Mouse (Mus musculus) megakaryocyte, adult 5-6 weeks (primary cell): Measurements from ENCODE around the gene Fam57a. TPM values are rescaled to one million over a fixed set of nuclear protein-coding genes. Genes with fewer than 3 reads are reported as not detected.
"Not testable (repeated sequence)": the region's sequence is repeated elsewhere in the genome, so short reads cannot be mapped to it uniquely, and the experiment has no call there.

Experiments used
- ATAC-seq: 2 replicates; pipeline ENCODE4 v1.8.0; 2016; ENCODE audit warnings: mild to moderate bottlenecking, inconsistent platforms; ENCODE audit not compliant: poor library complexity, severe bottlenecking
- total RNA-seq, 2 experiments: library from RNA; stranded (forward) in 1 of 2; stranded (reverse) in 1 of 2; fragments of 153-499, 151-499 nt in 1 of 2; fragments of 221-1000, 200-1000 nt in 1 of 2; gene quantifications; 2 replicates each; pipeline versions ENCODE4 v1.2.3 to v1.2.4; 2015 to 2017

Fam57a gene
- total RNA-seq, 2 experiments from 2014 or later: 1.9 to 2.1 TPM

- ATAC-seq: peak; percentile 65
These were observed 561 bp upstream of the Fam57a start for GRCm38 (mm10) chr11:76178726-76179494.

DNA sequence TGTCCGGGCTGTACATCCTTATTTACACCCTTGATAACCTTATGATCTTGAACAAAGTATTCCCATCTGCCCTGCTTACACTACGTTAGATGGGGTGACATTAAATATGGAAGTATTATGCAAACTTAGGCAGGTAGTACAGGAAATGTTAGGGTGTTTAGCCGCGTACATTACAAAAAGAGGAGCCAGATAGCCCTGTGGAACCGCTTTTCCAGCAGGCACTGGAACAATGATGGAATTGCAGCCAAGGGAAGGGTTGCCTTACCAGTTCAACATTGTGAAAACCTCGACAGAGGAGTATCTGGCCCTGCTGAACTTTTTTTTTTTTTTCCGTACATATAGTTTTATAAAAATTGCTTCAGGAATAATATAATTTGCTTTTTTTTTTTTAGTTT lies 672 bp downstream of the Fam57a start:
- ATAC-seq: no peak

GRCm38 (mm10) chr11:76183745-76184144 lies 4.3 kb downstream of the Fam57a start:
- no peak for ATAC-seq

DNA sequence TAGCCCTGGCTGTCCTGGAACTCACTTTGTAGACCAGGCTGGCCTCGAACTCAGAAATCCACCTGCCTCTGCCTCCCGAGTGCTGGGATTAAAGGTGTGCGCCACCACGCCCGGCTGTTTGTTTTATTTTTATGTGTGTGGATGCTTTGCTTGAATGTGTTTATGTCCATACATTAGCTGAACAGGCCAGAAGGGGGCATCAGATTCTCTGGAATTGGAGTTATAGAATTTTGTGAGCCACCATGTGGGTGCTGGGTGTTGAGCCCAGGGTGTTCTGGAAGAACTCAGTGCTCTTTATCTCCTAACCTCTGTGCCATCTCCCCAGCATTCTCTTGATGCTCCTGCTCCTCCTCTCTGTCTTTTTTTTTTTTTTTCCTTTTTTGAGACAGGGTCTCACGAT lies 7.4 kb downstream of the Fam57a start:
- no peak for ATAC-seq

- no peak for ATAC-seq
These were observed 17.0 kb downstream of the Fam57a start for GRCm38 (mm10) chr11:76196275-76196976.

DNA sequence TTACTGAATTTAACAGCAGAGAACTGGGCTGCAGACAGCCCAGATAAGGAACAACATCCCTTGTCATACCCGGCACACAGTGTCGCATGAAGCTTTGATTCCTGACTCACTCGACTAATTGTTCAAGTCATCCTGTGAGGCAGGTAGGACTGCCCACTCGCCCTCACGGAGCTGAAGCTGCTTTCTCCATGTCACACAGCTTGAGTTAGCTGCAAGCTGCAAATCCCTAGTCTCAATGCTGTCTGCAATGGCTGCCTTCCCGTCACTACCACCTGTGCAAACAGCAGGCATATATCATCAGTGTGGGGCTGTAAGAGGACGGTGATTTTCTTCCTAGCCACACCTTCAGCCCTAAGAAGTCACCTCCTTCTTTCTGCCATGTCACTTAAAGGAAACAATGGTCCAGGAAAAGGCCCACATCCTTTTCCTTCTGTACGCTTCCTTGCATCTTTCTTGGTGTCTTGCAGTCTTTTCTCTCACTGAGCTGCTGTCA lies 17.6 kb downstream of the Fam57a start:
- ATAC-seq: no peak

DNA sequence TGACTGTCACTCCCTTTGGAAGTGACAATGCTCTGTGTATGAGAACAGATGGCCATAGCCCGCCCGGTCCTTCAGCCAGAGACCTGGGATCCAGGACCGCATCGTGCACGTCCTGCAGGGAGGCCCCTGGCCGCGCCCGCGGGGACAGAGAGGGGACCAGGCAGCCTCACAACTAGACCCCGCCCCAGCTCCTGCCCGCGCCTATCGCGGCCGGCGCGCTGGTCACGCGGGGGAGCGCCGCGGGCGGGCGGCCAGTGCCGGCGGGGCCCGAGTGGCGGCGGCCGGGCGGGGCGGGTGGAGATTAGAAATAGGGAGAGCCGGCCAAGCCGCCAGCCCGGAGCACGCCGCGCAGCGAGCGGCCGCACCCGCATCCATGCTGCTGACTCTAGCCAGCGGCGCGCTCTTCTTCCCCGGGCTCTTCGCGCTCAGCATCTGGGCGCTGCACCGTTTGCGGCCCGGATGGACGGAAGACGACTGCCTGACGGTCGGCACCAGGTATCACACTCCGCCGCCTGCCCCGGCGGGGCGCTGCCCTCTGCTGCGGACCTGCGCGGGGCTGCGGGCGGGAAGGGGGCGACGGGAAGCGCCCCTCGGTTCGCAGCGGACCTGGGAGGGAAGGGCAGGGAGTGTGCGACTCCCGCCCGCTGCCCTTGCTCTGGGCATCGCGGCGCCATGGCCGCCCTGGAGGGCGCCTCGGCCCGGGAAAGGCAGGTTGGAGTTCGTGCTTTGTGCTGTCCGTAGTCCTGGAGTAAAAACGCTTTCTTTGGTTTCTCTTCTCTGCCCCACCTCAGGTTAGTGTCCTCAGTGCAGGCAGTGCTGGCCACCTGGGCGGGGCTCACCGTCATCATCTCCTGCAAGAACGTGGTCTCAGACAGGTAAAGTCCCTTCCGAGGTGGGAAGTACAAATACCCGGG lies 22.5 kb downstream of the Fam57a start:
- peak; percentile 97 for ATAC-seq

DNA sequence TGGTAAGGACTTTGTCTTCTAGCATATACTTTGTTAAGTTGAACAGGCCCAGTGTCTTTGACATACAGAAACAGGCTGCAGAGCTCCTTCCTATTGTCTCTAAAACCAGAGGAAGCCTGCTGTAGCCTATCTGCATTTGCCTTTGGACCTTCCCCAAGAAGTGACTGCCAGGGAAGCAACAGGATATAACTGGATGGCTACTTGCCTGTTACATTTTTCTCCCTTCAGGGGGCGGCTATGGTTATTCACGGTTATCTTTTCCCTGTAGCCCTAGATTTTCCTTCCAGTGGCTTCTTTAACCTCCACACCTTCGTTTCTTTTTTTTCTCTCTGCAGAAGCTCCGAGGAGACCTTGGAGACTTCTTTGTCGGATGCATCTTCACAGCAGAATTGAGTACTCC lies 27.3 kb downstream of the Fam57a start:
- ATAC-seq: no peak

GRCm38 (mm10) chr11:76210228-76210985 lies 30.9 kb downstream of the Fam57a start:
- no peak for ATAC-seq

GRCm38 (mm10) chr11:76211595-76211994 lies 32.1 kb downstream of the Fam57a start:
- ATAC-seq: not testable (repeated sequence)

GRCm38 (mm10) chr11:76213841-76214240 lies 34.4 kb downstream of the Fam57a start:
- ATAC-seq: no peak

DNA sequence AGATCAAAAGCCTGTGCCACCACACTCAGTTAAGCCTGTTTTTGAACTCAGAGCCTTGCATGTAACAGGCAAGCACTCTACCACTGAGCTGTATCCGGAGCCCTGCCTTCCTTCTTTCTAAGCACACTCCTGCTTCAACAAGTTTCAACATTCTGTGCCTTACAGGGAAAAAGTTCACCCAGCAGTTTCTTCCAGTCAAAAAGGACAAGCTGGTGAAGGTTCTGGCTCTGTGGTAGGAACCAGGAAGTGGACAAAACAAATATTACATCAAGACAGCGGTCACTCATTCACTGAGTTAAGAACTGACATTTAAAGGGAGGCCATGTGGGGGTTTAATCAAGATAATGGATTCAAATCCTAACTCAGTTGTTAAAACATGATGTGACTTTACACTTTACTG lies 35.5 kb downstream of the Fam57a start:
- ATAC-seq: no peak

DNA sequence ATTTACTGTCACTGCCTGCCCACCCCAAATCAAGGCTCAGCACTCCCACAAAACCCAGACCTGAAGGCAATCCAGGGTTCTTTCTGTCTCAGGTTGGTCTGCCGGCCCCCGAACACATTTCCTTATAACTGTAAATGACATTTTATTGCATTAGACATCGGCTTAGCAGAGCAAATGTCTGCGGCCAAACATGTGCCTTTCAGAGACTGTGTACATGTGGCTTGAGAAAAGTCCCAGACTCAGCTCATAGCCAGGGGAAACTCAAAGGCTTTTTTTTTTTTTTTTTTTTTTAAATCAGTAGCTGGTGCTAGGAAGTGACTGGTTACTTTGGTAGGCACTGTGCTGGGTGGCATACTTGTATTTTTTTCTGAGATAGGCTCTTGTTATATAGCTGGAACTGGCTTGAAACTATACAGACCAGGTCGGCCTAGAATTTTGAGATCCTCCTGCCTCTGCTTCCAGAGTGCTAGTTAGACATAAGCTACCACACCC lies 36.6 kb downstream of the Fam57a start:
- ATAC-seq: no peak

- no peak for ATAC-seq
These were observed 37.4 kb downstream of the Fam57a start for GRCm38 (mm10) chr11:76216681-76217389.

DNA sequence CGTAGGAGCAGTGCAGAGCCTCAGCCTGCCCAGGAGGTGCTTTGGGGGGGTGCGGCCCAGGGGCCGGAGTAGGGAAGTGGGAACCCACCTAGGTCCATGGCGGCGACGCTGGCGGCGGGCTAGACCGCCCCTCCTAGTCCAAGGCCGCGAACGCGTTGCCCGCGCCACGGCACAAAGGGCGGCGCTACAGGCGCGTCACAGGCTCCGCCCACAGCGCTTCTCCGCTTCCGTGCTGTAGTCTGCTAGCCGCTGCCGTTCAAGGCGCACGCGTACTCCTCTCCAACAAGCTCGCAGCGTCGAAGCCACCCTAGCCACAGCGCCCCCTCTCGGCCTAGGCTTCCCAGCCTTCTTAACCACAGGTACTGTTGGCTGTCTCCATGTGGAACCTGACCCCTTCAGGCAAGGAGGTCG lies 37.9 kb downstream of the Fam57a start, which contains the start of the genes Dbil5 and Gemin4:
Gene Dbil5, plus strand, starts transcription at position 219 of the 411 bp plus-strand sequence.
Gene Gemin4, minus strand, starts transcription at position 275 of the 411 bp plus-strand sequence.
- peak; percentile 100 for ATAC-seq

GRCm38 (mm10) chr11:76224631-76225030 lies 45.2 kb downstream of the Fam57a start:
- ATAC-seq: no peak

DNA sequence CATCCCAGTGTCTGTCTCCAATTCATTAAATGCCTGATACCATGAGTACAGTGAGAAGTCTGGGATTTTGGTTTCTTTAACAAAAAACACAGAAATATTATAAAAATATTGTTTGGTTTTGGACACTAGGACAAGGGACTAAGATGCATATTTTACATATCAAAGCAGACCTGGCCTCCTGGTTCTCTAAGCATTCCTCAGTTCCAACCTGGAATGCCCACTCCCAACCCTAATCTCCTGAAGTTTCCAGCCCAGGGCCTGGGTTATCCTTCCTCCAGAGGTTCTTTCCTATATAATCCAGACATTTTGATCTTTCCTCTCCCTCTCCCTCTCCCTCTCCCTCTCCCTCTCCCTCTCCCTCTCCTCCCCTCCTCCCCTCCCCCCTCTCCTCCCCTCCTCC lies 45.6 kb downstream of the Fam57a start:
- no peak for ATAC-seq

GRCm38 (mm10) chr11:76236136-76236535 lies 56.7 kb downstream of the Fam57a start:
- ATAC-seq: no peak

- no peak for ATAC-seq
These were observed 60.3 kb downstream of the Fam57a start for GRCm38 (mm10) chr11:76239750-76240149.
